ENCODE assay signal across 8 mouse cellular contexts in genomic region chr4:148166986-148167385, GRCm38 (mm10). TPM values are rescaled to one million over a fixed set of nuclear protein-coding genes. Genes with fewer than 3 reads are reported as not detected.
DNase-seq lines count a peak whose midpoint lies in the region; ATAC-seq and TF ChIP-seq lines count a peak whose summit lies in the region.

No protein-coding gene starts in this region.

- H3K4me1 ChIP-seq in bone marrow macrophage, adult 2 months (ENCODE audit: control insufficient read depth, insufficient read depth, low read length): no peaks in the 10 kb centered on the region
- H3K4me1 ChIP-seq in embryonic fibroblast, embryonic 13.5 days (ENCODE audit: control insufficient read depth, insufficient read depth, low read length): no peaks in the 10 kb centered on the region
- peaks cover 31% of the 10 kb centered on the region for H3K4me1 ChIP-seq in hindbrain, embryonic 12.5 days

- TF ChIP-seq POLR2A in bone marrow macrophage, adult 2 months (IDR thresholded peaks at IDR 0.05; ENCODE audit: borderline replicate concordance, low read depth, low read length): no peak
- no peak for TF ChIP-seq POLR2A in embryonic fibroblast, embryonic 13.5 days (IDR thresholded peaks at IDR 0.05; ENCODE audit: low read depth, low read length)

- intact Hi-C loops in left cerebral cortex, postnatal 25 days (cut with DNase I): no loop called here

- 18% methylated on average over 4 of the region's 4 CpGs for WGBS in hindbrain, embryonic 12.5 days

- peak; percentile 57 for TF ChIP-seq CTCF in bone marrow macrophage, adult 2 months (IDR thresholded peaks at IDR 0.05; ENCODE audit: low read depth, low read length)
- TF ChIP-seq CTCF in embryonic fibroblast, embryonic 13.5 days (IDR thresholded peaks at IDR 0.05; ENCODE audit: borderline replicate concordance, insufficient read depth, low read length): peak; percentile 68; the same call in 1 of the 2 replicates

- peaks cover 77% of the 10 kb centered on the region for H3K27me3 ChIP-seq in hindbrain, embryonic 12.5 days

- peak overlapping the region; percentile 29 for H3K4me2 ChIP-seq in hindbrain, embryonic 12.5 days (replicated peaks)

- H3K9ac ChIP-seq in hindbrain, embryonic 12.5 days: peak overlapping the region; percentile 38; the same call in 1 of the 2 replicates

- no peaks in the 10 kb centered on the region for H3K9me3 ChIP-seq in hindbrain, embryonic 12.5 days (replicated peaks)

- H3K4me3 ChIP-seq in bone marrow macrophage, adult 2 months (ENCODE audit: insufficient read depth, low read length): no peak overlapping the region
- no peak overlapping the region for H3K4me3 ChIP-seq in embryonic fibroblast, embryonic 13.5 days (ENCODE audit: insufficient read depth, low read length)
- no peak overlapping the region for H3K4me3 ChIP-seq in hindbrain, embryonic 12.5 days

- peak; percentile 68 for DNase-seq in cerebellum, adult 11 months
- DNase-seq in left cerebral cortex, postnatal 25 days (ENCODE audit: low spot score in 2 of 2): peak; percentile 64 to 69
- DNase-seq in mesoderm, embryonic 11.5 days (ENCODE audit: low read depth, low spot score): peak; percentile 49
- DNase-seq in spleen, postnatal 10 days (ENCODE audit: low spot score in 2 of 2): peak; percentile 42 to 84

- no peak overlapping the region for H3K27ac ChIP-seq in bone marrow macrophage, adult 2 months (ENCODE audit: insufficient read depth, low read depth, low read length)
- no peak overlapping the region for H3K27ac ChIP-seq in embryonic fibroblast, embryonic 13.5 days (ENCODE audit: insufficient read depth, low read length)
- H3K27ac ChIP-seq in hindbrain, embryonic 12.5 days: no peak overlapping the region

- ATAC-seq in cerebellum, adult (ENCODE audit: insufficient number of reproducible peaks, low FRiP score, low TSS enrichment): no peak
- ATAC-seq in hindbrain, embryonic 12.5 days (ENCODE audit: low FRiP score): no peak

- H3K36me3 ChIP-seq in hindbrain, embryonic 12.5 days: no peaks in the 10 kb centered on the region

RNA-seq across cellular contexts. Expression of gene Fbxo2, which starts 6.6 kb away (rescaled TPM):
- polyA plus RNA-seq in bone marrow macrophage, adult 2 months (2012; ENCODE audit: insufficient read depth, insufficient read length, missing spikeins): 0.43 TPM in 1 of 2 replicates, not detected in the other
- 3.2 and 4.0 TPM in 2 replicates for polyA plus RNA-seq in embryonic fibroblast, embryonic 13.5 days (2011; ENCODE audit: insufficient read length, low read depth, missing spikeins)
- 3.3 and 10.9 TPM in 2 replicates for polyA plus RNA-seq in hindbrain, embryonic 12.5 days (2016; fragmentation: Nextera tagmentation; extraction: Ambion mirVana)
- total RNA-seq in left cerebral cortex, postnatal 25 days (2021): 10 to 100 TPM; 86.8 to 87.2 TPM

RNA-seq across cellular contexts. Expression of gene Fbxo44, which starts 6.7 kb away (rescaled TPM):
- polyA plus RNA-seq in bone marrow macrophage, adult 2 months (2012; ENCODE audit: insufficient read depth, insufficient read length, missing spikeins): 5.9 and 8.3 TPM in 2 replicates
- 9.3 and 10.6 TPM in 2 replicates for polyA plus RNA-seq in embryonic fibroblast, embryonic 13.5 days (2011; ENCODE audit: insufficient read length, low read depth, missing spikeins)
- polyA plus RNA-seq in hindbrain, embryonic 12.5 days (2016; fragmentation: Nextera tagmentation; extraction: Ambion mirVana): 77.6 and 80.6 TPM in 2 replicates
- 100 to 1,000 TPM; 133 to 134 TPM for total RNA-seq in left cerebral cortex, postnatal 25 days (2021)

RNA-seq across cellular contexts. Expression of gene Fbxo6, which starts 15.0 kb away (rescaled TPM):
- polyA plus RNA-seq in bone marrow macrophage, adult 2 months (2012; ENCODE audit: insufficient read depth, insufficient read length, missing spikeins): 34.9 and 37.8 TPM in 2 replicates
- polyA plus RNA-seq in embryonic fibroblast, embryonic 13.5 days (2011; ENCODE audit: insufficient read length, low read depth, missing spikeins): 23.2 and 30.3 TPM in 2 replicates
- polyA plus RNA-seq in hindbrain, embryonic 12.5 days (2016; fragmentation: Nextera tagmentation; extraction: Ambion mirVana): 15.2 and 15.9 TPM in 2 replicates
- 10 to 100 TPM; 26.9 to 28.0 TPM for total RNA-seq in left cerebral cortex, postnatal 25 days (2021)

RNA-seq across cellular contexts. Expression of gene Draxin, which starts 36.5 kb away (rescaled TPM):
- 0.20 TPM in 1 of 2 replicates, not detected in the other for polyA plus RNA-seq in bone marrow macrophage, adult 2 months (2012; ENCODE audit: insufficient read depth, insufficient read length, missing spikeins)
- 0.12 and 0.23 TPM in 2 replicates for polyA plus RNA-seq in embryonic fibroblast, embryonic 13.5 days (2011; ENCODE audit: insufficient read length, low read depth, missing spikeins)
- polyA plus RNA-seq in hindbrain, embryonic 12.5 days (2016; fragmentation: Nextera tagmentation; extraction: Ambion mirVana): 11.6 and 12.8 TPM in 2 replicates
- under 1 TPM; 0.28 to 0.37 TPM for total RNA-seq in left cerebral cortex, postnatal 25 days (2021)

RNA-seq across cellular contexts. Expression of gene Mad2l2, which starts 36.8 kb away (rescaled TPM):
- polyA plus RNA-seq in bone marrow macrophage, adult 2 months (2012; ENCODE audit: insufficient read depth, insufficient read length, missing spikeins): 30.5 and 30.6 TPM in 2 replicates
- 15.5 and 30.0 TPM in 2 replicates for polyA plus RNA-seq in embryonic fibroblast, embryonic 13.5 days (2011; ENCODE audit: insufficient read length, low read depth, missing spikeins)
- polyA plus RNA-seq in hindbrain, embryonic 12.5 days (2016; fragmentation: Nextera tagmentation; extraction: Ambion mirVana): 85.5 and 89.9 TPM in 2 replicates
- 10 to 100 TPM; 11.2 to 14.9 TPM for total RNA-seq in left cerebral cortex, postnatal 25 days (2021)
